Mouse (Mus musculus): Measurements from ENCODE around the gene Tln1.

DNA sequence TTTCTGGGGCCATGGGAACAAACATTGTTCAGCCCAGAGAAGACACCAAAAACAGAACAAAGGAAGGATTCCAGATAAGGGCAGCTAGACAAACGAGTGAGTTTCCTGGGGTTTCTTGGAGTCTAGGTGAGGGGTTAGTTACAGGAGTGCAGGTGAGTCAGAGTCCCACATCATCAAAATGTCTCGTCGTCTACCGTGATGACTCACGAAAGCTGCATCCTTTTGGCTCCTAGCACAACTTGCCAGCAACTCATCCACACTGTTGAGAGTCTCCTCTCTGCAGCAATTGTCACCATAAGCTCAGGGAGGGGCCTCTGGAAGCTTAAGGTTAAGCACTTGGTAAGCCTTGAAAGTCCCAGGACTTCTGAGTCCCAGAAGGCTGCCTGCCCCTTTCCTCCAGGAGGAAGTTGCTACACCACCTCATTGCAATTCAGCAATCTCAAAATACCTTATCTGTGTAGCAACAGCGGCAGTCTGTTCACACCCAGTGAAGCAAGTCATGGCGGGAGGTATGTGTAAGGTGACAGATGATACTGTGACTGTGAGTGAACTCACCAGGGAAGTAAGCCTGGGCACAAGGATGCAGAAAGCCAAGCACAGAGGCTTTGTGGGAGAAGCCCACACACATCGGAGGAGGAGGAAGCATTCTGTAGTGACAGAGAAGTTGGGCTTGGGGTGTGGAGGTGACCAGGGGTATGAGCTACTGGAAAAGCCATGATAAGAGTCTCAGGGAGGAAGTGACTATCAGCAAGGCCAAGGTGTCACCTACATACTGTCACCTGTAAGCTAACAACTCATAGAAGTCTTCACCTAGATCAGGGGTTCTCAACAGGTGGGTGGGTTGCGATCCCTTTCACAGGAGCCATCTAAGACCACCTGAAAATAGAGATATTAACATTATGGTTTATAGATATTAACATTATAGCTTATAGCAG is 42.5 kb upstream of the Tln1 start:
- no peak for TF ChIP-seq POLR2A (IDR thresholded peaks at IDR 0.05; ENCODE audit: extremely low read depth, insufficient read depth, low read length)
- no peak for TF ChIP-seq CTCF (IDR thresholded peaks at IDR 0.05; ENCODE audit: low read depth, low read length)
